Comparison of ENCODE assay signal across 11 mouse cellular contexts in the genomic region with DNA sequence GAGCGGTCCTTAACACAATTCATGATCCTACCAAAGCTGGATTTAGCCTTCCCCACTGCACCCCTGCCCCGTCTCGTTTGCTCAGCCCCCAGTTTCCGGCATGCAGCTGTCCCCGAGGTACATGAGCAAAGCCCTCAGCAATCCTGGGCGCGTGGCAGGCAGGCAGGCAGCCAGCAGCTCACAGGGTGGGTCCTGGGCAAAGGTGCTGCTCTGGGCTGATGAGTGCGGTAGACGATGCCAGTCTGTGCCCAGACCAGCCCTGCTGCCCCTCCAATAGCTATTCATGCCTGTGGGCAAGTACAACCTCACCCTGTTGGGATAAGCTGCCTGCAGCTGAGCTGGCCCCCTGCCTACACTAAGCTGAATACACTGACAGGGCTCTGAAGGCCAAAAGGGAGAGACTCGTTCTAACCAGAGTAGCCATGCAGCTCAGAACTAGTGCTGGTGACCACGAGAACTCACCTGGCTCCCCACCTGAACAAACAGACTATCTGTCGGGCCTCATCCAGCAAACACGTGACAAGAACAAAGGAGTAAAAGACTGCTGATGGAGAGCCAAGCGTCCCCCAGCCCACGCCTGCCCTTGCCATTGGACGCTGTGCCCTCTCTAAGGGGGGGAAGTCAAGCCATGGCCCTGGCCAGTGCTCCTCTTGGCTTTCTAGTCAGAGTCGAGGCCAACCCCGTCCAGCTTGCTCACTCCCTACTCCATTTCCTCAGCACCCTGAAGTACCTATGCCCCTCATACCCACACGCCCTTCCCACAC. TPM values are rescaled to one million over a fixed set of nuclear protein-coding genes. Genes with fewer than 3 reads are reported as not detected.
DNase-seq lines count a peak whose midpoint lies in the region; ATAC-seq and TF ChIP-seq lines count a peak whose summit lies in the region.
"Had no signal": no experiment of that assay in that cellular context is flagged by ENCODE, and none has a peak within 500 bp of the region (broad histone marks: within the 10 kb centered on the region; RNA-seq: fewer than 3 reads in every experiment).

No protein-coding gene starts in this region.

- WGBS in lung, embryonic 14.5 days = 72% methylated on average over 19 of the region's 19 CpGs
- 60% methylated on average over 19 of the region's 19 CpGs for WGBS in heart, postnatal 0 days

- no peak for TF ChIP-seq EP300 in heart, postnatal 0 days (IDR thresholded peaks at IDR 0.05; ENCODE audit: low read depth)

- no peaks in the 10 kb centered on the region for H3K9me3 ChIP-seq in lung, embryonic 14.5 days (ENCODE audit: low read depth, low read length)
- no peaks in the 10 kb centered on the region for H3K9me3 ChIP-seq in heart, postnatal 0 days (replicated peaks; ENCODE audit: control insufficient read depth, low read length)

- ATAC-seq in lung, embryonic 14.5 days (ENCODE audit: insufficient read depth) = no peak
- ATAC-seq in heart, postnatal 0 days (ENCODE audit: insufficient read depth, low read depth) = peak; percentile 33; the same call in 1 of the 2 replicates

- H3K27me3 ChIP-seq in lung, embryonic 14.5 days (ENCODE audit: insufficient read depth, low read length) = no peaks in the 10 kb centered on the region
- H3K27me3 ChIP-seq in heart, postnatal 0 days (ENCODE audit: control insufficient read depth, insufficient read depth, low read length) = no peaks in the 10 kb centered on the region

- DNase-seq in adrenal gland, adult (ENCODE audit: inconsistent age in 2 of 2, low spot score in 1 of 2) = peak; percentile 21 to 52
- no peak for DNase-seq in adrenal gland, adult 18-20 months (ENCODE audit: low spot score in 2 of 2)
- DNase-seq in lung, embryonic 14.5 days = no peak
- no peak for DNase-seq in lung, postnatal 25 days (ENCODE audit: low spot score)
- DNase-seq in heart, postnatal 0 days (ENCODE audit: low spot score) = no peak
- peak; percentile 41 for DNase-seq in skeletal muscle tissue, adult 2 months (ENCODE audit: low read depth, low spot score)
- DNase-seq in MN1 (ENCODE audit: low spot score) = no peak
- DNase-seq in layer of hippocampus, postnatal 25 days (ENCODE audit: extremely low spot score in 1 of 2, low spot score in 1 of 2) = no peak
- DNase-seq: cerebellum, adult 11 months; thymus, postnatal 14 days had no signal

- H3K4me3 ChIP-seq in lung, embryonic 14.5 days (ENCODE audit: low read depth, low read length) = no peak overlapping the region
- H3K4me3 ChIP-seq in heart, postnatal 0 days (ENCODE audit: low read depth, low read length) = no peak overlapping the region

- H3K4me1 ChIP-seq in lung, embryonic 14.5 days (ENCODE audit: insufficient read depth) = no peaks in the 10 kb centered on the region
- H3K4me1 ChIP-seq in heart, postnatal 0 days (ENCODE audit: control insufficient read depth, insufficient read depth) = peaks cover 18% of the 10 kb centered on the region

- H3K9ac ChIP-seq in lung, embryonic 14.5 days = peak overlapping the region; percentile 13; the same call in 1 of the 2 replicates
- no peak overlapping the region; the same call in 1 of the 2 replicates for H3K9ac ChIP-seq in heart, postnatal 0 days (replicated peaks; ENCODE audit: low read depth, low read length)

- H3K36me3 ChIP-seq in lung, embryonic 14.5 days (ENCODE audit: insufficient read depth) = peaks cover 87% of the 10 kb centered on the region
- peaks cover 26% of the 10 kb centered on the region for H3K36me3 ChIP-seq in heart, postnatal 0 days (replicated peaks; ENCODE audit: control insufficient read depth, insufficient read depth, low read length)

- H3K27ac ChIP-seq in lung, embryonic 14.5 days (ENCODE audit: low read depth) = no peak overlapping the region; the same call in 1 of the 2 replicates
- 0 out of 2 replicates have a peak overlapping the region, but pooled peaks have one; percentile 4 for H3K27ac ChIP-seq in heart, postnatal 0 days (ENCODE audit: low read depth)

- H3K4me2 ChIP-seq in lung, embryonic 14.5 days = no peak overlapping the region
- H3K4me2 ChIP-seq in heart, postnatal 0 days (ENCODE audit: low read depth, low read length) = no peak overlapping the region

- no peak for TF ChIP-seq CTCF in lung, embryonic 14.5 days (IDR thresholded peaks at IDR 0.05; ENCODE audit: low read depth)
- TF ChIP-seq CTCF in heart, postnatal 0 days (IDR thresholded peaks at IDR 0.05; ENCODE audit: low read depth) = no peak

RNA-seq across cellular contexts. Expression of a gene that starts 12.9 kb away (rescaled TPM):
- 10 to 100 TPM; 41.5 to 52.9 TPM for total RNA-seq in adrenal gland, adult 18-20 months (2021)
- 39.1 and 43.2 TPM in 2 replicates for polyA plus RNA-seq in lung, embryonic 14.5 days (2014; fragmentation: Nextera tagmentation; extraction: Ambion mirVana)
- 30.1 and 31.9 TPM in 2 replicates for total RNA-seq in heart, postnatal 0 days (2014; rRNA removed; ENCODE audit: low replicate concordance)
- polyA plus RNA-seq in heart, postnatal 0 days (2015; fragmentation: Nextera tagmentation; extraction: Ambion mirVana) = 20.1 and 22.6 TPM in 2 replicates
- total RNA-seq in layer of hippocampus, postnatal 25 days (2021) = 10 to 100 TPM; 47.6 to 49.6 TPM

RNA-seq across cellular contexts. Expression of a gene that starts 16.6 kb away (rescaled TPM):
- total RNA-seq in adrenal gland, adult 18-20 months (2021) = 1 to 10 TPM; 6.0 to 7.9 TPM
- polyA plus RNA-seq in lung, embryonic 14.5 days (2014; fragmentation: Nextera tagmentation; extraction: Ambion mirVana) = 0.54 and 0.76 TPM in 2 replicates
- 1.3 and 1.5 TPM in 2 replicates for total RNA-seq in heart, postnatal 0 days (2014; rRNA removed; ENCODE audit: low replicate concordance)
- 0.26 and 0.45 TPM in 2 replicates for polyA plus RNA-seq in heart, postnatal 0 days (2015; fragmentation: Nextera tagmentation; extraction: Ambion mirVana)
- total RNA-seq in layer of hippocampus, postnatal 25 days (2021) = 10 to 100 TPM; 69.7 to 72.5 TPM

RNA-seq across cellular contexts. Expression of a gene that starts 22.1 kb away (rescaled TPM):
- 100 to 1,000 TPM; 121 to 185 TPM for total RNA-seq in adrenal gland, adult 18-20 months (2021)
- 91.2 and 102 TPM in 2 replicates for polyA plus RNA-seq in lung, embryonic 14.5 days (2014; fragmentation: Nextera tagmentation; extraction: Ambion mirVana)
- 16.0 and 21.3 TPM in 2 replicates for total RNA-seq in heart, postnatal 0 days (2014; rRNA removed; ENCODE audit: low replicate concordance)
- 68.5 and 78.4 TPM in 2 replicates for polyA plus RNA-seq in heart, postnatal 0 days (2015; fragmentation: Nextera tagmentation; extraction: Ambion mirVana)
- total RNA-seq in layer of hippocampus, postnatal 25 days (2021) = 10 to 100 TPM; 83.8 to 97.4 TPM

RNA-seq across cellular contexts. Expression of a gene that starts 22.1 kb away (rescaled TPM):
- total RNA-seq in adrenal gland, adult 18-20 months (2021) = 100 to 1,000 TPM in 1 of 2 experiments, 10 to 100 TPM in 1; 68.6 to 122 TPM
- 92.0 and 96.0 TPM in 2 replicates for polyA plus RNA-seq in lung, embryonic 14.5 days (2014; fragmentation: Nextera tagmentation; extraction: Ambion mirVana)
- 35.7 and 38.3 TPM in 2 replicates for total RNA-seq in heart, postnatal 0 days (2014; rRNA removed; ENCODE audit: low replicate concordance)
- 27.2 TPM in 2 replicates for polyA plus RNA-seq in heart, postnatal 0 days (2015; fragmentation: Nextera tagmentation; extraction: Ambion mirVana)
- total RNA-seq in layer of hippocampus, postnatal 25 days (2021) = 10 to 100 TPM; 36.3 to 40.4 TPM

RNA-seq across cellular contexts. Expression of a gene that starts 27.3 kb away (rescaled TPM):
- under 1 TPM in 1 of 2 experiments, not detected in 1; 0.23 TPM for total RNA-seq in adrenal gland, adult 18-20 months (2021)
- 0.38 and 0.46 TPM in 2 replicates for polyA plus RNA-seq in lung, embryonic 14.5 days (2014; fragmentation: Nextera tagmentation; extraction: Ambion mirVana)
- total RNA-seq in heart, postnatal 0 days (2014; rRNA removed; ENCODE audit: low replicate concordance) = 1.7 TPM in 1 of 2 replicates, not detected in the other
- 0.16 and 0.43 TPM in 2 replicates for polyA plus RNA-seq in heart, postnatal 0 days (2015; fragmentation: Nextera tagmentation; extraction: Ambion mirVana)
- total RNA-seq in layer of hippocampus, postnatal 25 days (2021) = 10 to 100 TPM; 45.3 to 47.0 TPM
- total RNA-seq: megakaryocyte, adult 5-6 weeks had no signal

Comparison
In these comparisons a context has a peak if more than half of its experiments do, and no peak if none do; other contexts are left out.
1. DNase-seq: peak in adrenal gland, adult (2 of 2) and skeletal muscle tissue, adult 2 months (single experiment); none in adrenal gland, adult 18-20 months (0 of 2), lung, embryonic 14.5 days (single experiment), lung, postnatal 25 days (single experiment), heart, postnatal 0 days (single experiment), MN1 (single experiment) and layer of hippocampus, postnatal 25 days (0 of 2).
2. RNA of a gene that starts 16.6 kb away (total RNA-seq): 69.7 to 72.5 TPM in layer of hippocampus, postnatal 25 days; 6.0 to 7.9 TPM in adrenal gland, adult 18-20 months and 1.3 to 1.5 TPM in heart, postnatal 0 days; every median in the first group is over 4 times any median in the second.